22 mouse cellular contexts compared by ENCODE assay signal in genomic region chr15:67785583-67785982, GRCm38 (mm10).
A peak's percentile ranks its signal among the peaks of the same experiment; 100 is the strongest.
DNase-seq lines count a peak whose midpoint lies in the region; ATAC-seq and TF ChIP-seq lines count a peak whose summit lies in the region.
"Had no signal": no experiment of that assay in that cellular context is flagged by ENCODE, and none has a peak within 500 bp of the region (broad histone marks: within the 10 kb centered on the region; RNA-seq: fewer than 3 reads in every experiment).

No protein-coding gene starts in this region.

- 0 out of 2 replicates have a peak, but pooled peaks have one; percentile 5 for TF ChIP-seq CTCF in lung, embryonic 14.5 days (IDR thresholded peaks at IDR 0.05; ENCODE audit: low read depth)

- no peak overlapping the region for H3K9ac ChIP-seq in forebrain, embryonic 14.5 days (ENCODE audit: low read length)
- H3K9ac ChIP-seq in forebrain, embryonic 16.5 days (replicated peaks; ENCODE audit: low read depth, low read length), result no peak overlapping the region
- no peak overlapping the region for H3K9ac ChIP-seq in lung, embryonic 14.5 days
- no peak overlapping the region for H3K9ac ChIP-seq in embryonic facial prominence, embryonic 15.5 days
- H3K9ac ChIP-seq: hindbrain, embryonic 15.5 days; stomach, embryonic 15.5 days had no signal

- H3K4me2 ChIP-seq in forebrain, embryonic 14.5 days (ENCODE audit: low read length), result no peak overlapping the region
- H3K4me2 ChIP-seq in forebrain, embryonic 16.5 days (ENCODE audit: low read length), result no peak overlapping the region
- no peak overlapping the region for H3K4me2 ChIP-seq in lung, embryonic 14.5 days
- H3K4me2 ChIP-seq in embryonic facial prominence, embryonic 15.5 days (replicated peaks), result no peak overlapping the region
- H3K4me2 ChIP-seq: hindbrain, embryonic 15.5 days; liver, embryonic 11.5 days; stomach, embryonic 15.5 days had no signal

- H3K9me3 ChIP-seq in forebrain, embryonic 14.5 days (replicated peaks; ENCODE audit: control insufficient read depth, low read length), result no peaks in the 10 kb centered on the region
- H3K9me3 ChIP-seq in forebrain, embryonic 16.5 days (ENCODE audit: control insufficient read depth, low read length), result no peaks in the 10 kb centered on the region
- H3K9me3 ChIP-seq in lung, embryonic 14.5 days (ENCODE audit: low read depth, low read length), result no peaks in the 10 kb centered on the region
- H3K9me3 ChIP-seq in embryonic facial prominence, embryonic 15.5 days (replicated peaks), result no peaks in the 10 kb centered on the region
- H3K9me3 ChIP-seq: hindbrain, embryonic 15.5 days; stomach, embryonic 15.5 days had no signal

- no peak overlapping the region for H3K27ac ChIP-seq in forebrain, embryonic 14.5 days (ENCODE audit: low read depth, low read length)
- no peak overlapping the region for H3K27ac ChIP-seq in forebrain, embryonic 16.5 days (ENCODE audit: low read length)
- H3K27ac ChIP-seq in lung, embryonic 14.5 days (ENCODE audit: low read depth), result 0 out of 2 replicates have a peak overlapping the region, but pooled peaks have one; percentile 8
- H3K27ac ChIP-seq in embryonic facial prominence, embryonic 15.5 days (replicated peaks), result no peak overlapping the region
- H3K27ac ChIP-seq: hindbrain, embryonic 15.5 days; stomach, embryonic 15.5 days had no signal

- no peaks in the 10 kb centered on the region for H3K36me3 ChIP-seq in forebrain, embryonic 14.5 days (ENCODE audit: control insufficient read depth, insufficient read depth, low read length)
- H3K36me3 ChIP-seq in forebrain, embryonic 16.5 days (ENCODE audit: control insufficient read depth, insufficient read depth), result no peaks in the 10 kb centered on the region
- H3K36me3 ChIP-seq in lung, embryonic 14.5 days (ENCODE audit: insufficient read depth), result no peaks in the 10 kb centered on the region
- H3K36me3 ChIP-seq in embryonic facial prominence, embryonic 15.5 days, result no peaks in the 10 kb centered on the region
- H3K36me3 ChIP-seq: hindbrain, embryonic 15.5 days; stomach, embryonic 15.5 days had no signal

- peak; percentile 25 for DNase-seq in forebrain, embryonic 14.5 days (ENCODE audit: low spot score)
- DNase-seq in lung, embryonic 14.5 days, result peak; percentile 85
- no peak for DNase-seq in lung, adult 18-20 months
- DNase-seq in lung, postnatal 4 days, result peak; percentile 9 to 22
- DNase-seq in embryo, embryonic 10.5 days (ENCODE audit: low spot score), result no peak
- no peak for DNase-seq in thymus, postnatal 0 days (ENCODE audit: low spot score)
- DNase-seq: adrenal gland, postnatal 25 days; B cell, adult 2 months; cerebellum, adult 2 months; embryo, embryonic 11 days; gastrocnemius, postnatal 14 days; kidney, postnatal 36 days; right cerebral cortex, adult 18-20 months had no signal

- no peak for ATAC-seq in forebrain, embryonic 14.5 days
- ATAC-seq in forebrain, embryonic 16.5 days, result no peak
- ATAC-seq in lung, embryonic 14.5 days (ENCODE audit: insufficient read depth), result peak; percentile 88
- ATAC-seq in embryonic facial prominence, embryonic 15.5 days (ENCODE audit: insufficient number of reproducible peaks, low FRiP score, low TSS enrichment, low read depth), result peak; percentile 47; the same call in 1 of the 2 replicates
- ATAC-seq: activated CD4-positive, CD25-positive, alpha-beta regulatory T cell, adult 4 months; intestine, postnatal 0 days; Patski had no signal

- H3K4me3 ChIP-seq in forebrain, embryonic 14.5 days (ENCODE audit: low read depth, low read length), result no peak overlapping the region
- H3K4me3 ChIP-seq in forebrain, embryonic 16.5 days (replicated peaks; ENCODE audit: low read length), result no peak overlapping the region
- no peak overlapping the region for H3K4me3 ChIP-seq in lung, embryonic 14.5 days (ENCODE audit: low read depth, low read length)
- H3K4me3 ChIP-seq in embryonic facial prominence, embryonic 15.5 days (replicated peaks), result no peak overlapping the region
- H3K4me3 ChIP-seq: erythroblast, embryonic 14.5 days; hindbrain, embryonic 15.5 days; stomach, embryonic 15.5 days had no signal

- H3K4me1 ChIP-seq in forebrain, embryonic 14.5 days (ENCODE audit: control insufficient read depth, insufficient read depth, low read length), result no peaks in the 10 kb centered on the region
- H3K4me1 ChIP-seq in forebrain, embryonic 16.5 days (replicated peaks; ENCODE audit: control insufficient read depth, insufficient read depth, low read length), result no peaks in the 10 kb centered on the region
- H3K4me1 ChIP-seq in lung, embryonic 14.5 days (ENCODE audit: insufficient read depth), result peaks cover 10% of the 10 kb centered on the region; the same call in 1 of the 2 replicates
- H3K4me1 ChIP-seq in embryonic facial prominence, embryonic 15.5 days, result peaks cover 7% of the 10 kb centered on the region; the same call in 1 of the 2 replicates
- H3K4me1 ChIP-seq: hindbrain, embryonic 15.5 days; stomach, embryonic 15.5 days had no signal

- H3K27me3 ChIP-seq in forebrain, embryonic 14.5 days (replicated peaks; ENCODE audit: control insufficient read depth, insufficient read depth, low read length), result no peaks in the 10 kb centered on the region
- no peaks in the 10 kb centered on the region for H3K27me3 ChIP-seq in forebrain, embryonic 16.5 days (replicated peaks; ENCODE audit: control insufficient read depth, insufficient read depth, low read length)
- H3K27me3 ChIP-seq in lung, embryonic 14.5 days (ENCODE audit: insufficient read depth, low read length), result no peaks in the 10 kb centered on the region
- H3K27me3 ChIP-seq in embryonic facial prominence, embryonic 15.5 days, result no peaks in the 10 kb centered on the region
- H3K27me3 ChIP-seq: hindbrain, embryonic 15.5 days; stomach, embryonic 15.5 days had no signal

- 53% methylated on average over 2 of the region's 2 CpGs for WGBS in forebrain, embryonic 14.5 days
- 38% methylated on average over 2 of the region's 2 CpGs for WGBS in forebrain, embryonic 16.5 days
- 27% methylated on average over 2 of the region's 2 CpGs for WGBS in lung, embryonic 14.5 days
- 38% methylated on average over 2 of the region's 2 CpGs for WGBS in embryonic facial prominence, embryonic 15.5 days

Comparison
In these comparisons a context has a peak if more than half of its experiments do, and no peak if none do; other contexts are left out.
1. DNase-seq: peak in forebrain, embryonic 14.5 days (single experiment), lung, embryonic 14.5 days (single experiment) and lung, postnatal 4 days (2 of 2); none in lung, adult 18-20 months (0 of 2), embryo, embryonic 10.5 days (single experiment) and thymus, postnatal 0 days (single experiment).
2. ATAC-seq: peak in lung, embryonic 14.5 days (single experiment) and embryonic facial prominence, embryonic 15.5 days (single experiment); none in forebrain, embryonic 14.5 days (single experiment) and forebrain, embryonic 16.5 days (single experiment).